Mouse (Mus musculus) brown adipose tissue, adult 24 weeks (tissue): ENCODE measurements around the gene Adcy10. TPM values are rescaled to one million over a fixed set of nuclear protein-coding genes. Genes with fewer than 3 reads are reported as not detected.
A peak's percentile ranks its signal among the peaks of the same experiment; 100 is the strongest.

Experiments
- H3K27ac ChIP-seq: fragments of 200-500 bp; replicated peaks from 2 replicates; pipeline ENCODE4 v1.5.1; 2012; ENCODE audit warnings: low read depth, mild to moderate bottlenecking, low read length
- H3K4me1 ChIP-seq: fragments of 200-500 bp; 2 replicates; pipeline ENCODE4 v1.6.1; 2012; ENCODE audit warnings: low read length, mixed read lengths; ENCODE audit not compliant: control insufficient read depth, insufficient read depth, insufficient read length
- H3K4me3 ChIP-seq: fragments of 200-500 bp; 2 replicates; pipeline ENCODE4 v1.5.1; 2012; ENCODE audit warnings: low read depth, mild to moderate bottlenecking, low read length, moderate library complexity; ENCODE audit not compliant: insufficient read depth
- polyA plus RNA-seq: library from polyadenylated mRNA; stranded (reverse); fragments of >200 nt; gene quantifications from 2 replicates; pipeline ENCODE4 v1.2.4, GENCODE M21; 2012; ENCODE audit not compliant: missing spikeins, insufficient read depth, insufficient read length

Adcy10 gene
- polyA plus RNA-seq, 1 experiment: 5.7 TPM

GRCm38 (mm10) chr1:165486108-165486507, 1.1 kb downstream of the Adcy10 start:
- H3K4me1 ChIP-seq: peaks cover 6% of the 10 kb centered on the region; the same call in 1 of the 2 replicates
- no peak overlapping the region for H3K4me3 ChIP-seq
- H3K27ac ChIP-seq: peak overlapping the region; percentile 10; the same call in 1 of the 2 replicates

- Histone ChIP-seq H3K27ac (no peak overlapping the region), H3K4me3 (no peak overlapping the region), H3K4me1 (peaks cover 3% of the 10 kb centered on the region; the same call in 1 of the 2 replicates)
These were observed 4.2 kb downstream of the Adcy10 start for GRCm38 (mm10) chr1:165489197-165489596.

- Histone ChIP-seq H3K4me3 (no peak overlapping the region), H3K4me1 (no peaks in the 10 kb centered on the region; the same call in 1 of the 2 replicates), H3K27ac (no peak overlapping the region)
These were observed 13.9 kb downstream of the Adcy10 start for GRCm38 (mm10) chr1:165498856-165499255.

- Histone ChIP-seq H3K4me1 (no peaks in the 10 kb centered on the region; the same call in 1 of the 2 replicates), H3K27ac (0 out of 2 replicates have a peak overlapping the region, but pooled peaks have one; percentile 1), H3K4me3 (no peak overlapping the region)
These were observed 18.5 kb downstream of the Adcy10 start for GRCm38 (mm10) chr1:165503307-165504024.

GRCm38 (mm10) chr1:165506303-165506702, 21.3 kb downstream of the Adcy10 start:
- no peaks in the 10 kb centered on the region; the same call in 1 of the 2 replicates for H3K4me1 ChIP-seq
- no peak overlapping the region for H3K4me3 ChIP-seq
- peak overlapping the region; percentile 32 for H3K27ac ChIP-seq

GRCm38 (mm10) chr1:165510161-165510560, 25.2 kb downstream of the Adcy10 start:
- no peak overlapping the region for H3K4me3 ChIP-seq
- no peaks in the 10 kb centered on the region for H3K4me1 ChIP-seq
- peak overlapping the region; percentile 94 for H3K27ac ChIP-seq

GRCm38 (mm10) chr1:165520716-165521115, 35.7 kb downstream of the Adcy10 start:
- Histone ChIP-seq H3K4me3 (no peak overlapping the region), H3K27ac (peak overlapping the region; percentile 86)

GRCm38 (mm10) chr1:165536079-165536675, 51.2 kb downstream of the Adcy10 start:
- Histone ChIP-seq H3K27ac (no peak overlapping the region), H3K4me3 (no peak overlapping the region), H3K4me1 (no peaks in the 10 kb centered on the region)

More at GRCm38 (mm10) chr1:165520716-165521115, 35.7 kb downstream of the Adcy10 start:
- peaks cover 5% of the 10 kb centered on the region; the same call in 1 of the 2 replicates for H3K4me1 ChIP-seq

- Histone ChIP-seq H3K27ac (no peak overlapping the region), H3K4me1 (no peaks in the 10 kb centered on the region), H3K4me3 (no peak overlapping the region)
These were observed 52.3 kb downstream of the Adcy10 start for GRCm38 (mm10) chr1:165537241-165537807.

- H3K4me1 ChIP-seq: no peaks in the 10 kb centered on the region
- no peak overlapping the region for H3K27ac ChIP-seq
- H3K4me3 ChIP-seq: no peak overlapping the region
These were observed 71.7 kb downstream of the Adcy10 start for GRCm38 (mm10) chr1:165556711-165557110.

- Histone ChIP-seq H3K4me1 (no peaks in the 10 kb centered on the region), H3K27ac (no peak overlapping the region), H3K4me3 (no peak overlapping the region)
These were observed 74.1 kb downstream of the Adcy10 start for GRCm38 (mm10) chr1:165559073-165559472.

- Histone ChIP-seq H3K4me3 (no peak overlapping the region), H3K27ac (no peak overlapping the region), H3K4me1 (no peaks in the 10 kb centered on the region)
These were observed 80.3 kb downstream of the Adcy10 start for GRCm38 (mm10) chr1:165565283-165565682.

- Histone ChIP-seq H3K27ac (no peak overlapping the region), H3K4me1 (no peaks in the 10 kb centered on the region), H3K4me3 (no peak overlapping the region)
These were observed 82.5 kb downstream of the Adcy10 start for GRCm38 (mm10) chr1:165567466-165567865.

GRCm38 (mm10) chr1:165576005-165576404, 91.0 kb downstream of the Adcy10 start:
- Histone ChIP-seq H3K27ac (no peak overlapping the region), H3K4me3 (no peak overlapping the region), H3K4me1 (no peaks in the 10 kb centered on the region)

GRCm38 (mm10) chr1:165576459-165577112, 91.6 kb downstream of the Adcy10 start:
- no peak overlapping the region for H3K27ac ChIP-seq
- no peak overlapping the region for H3K4me3 ChIP-seq
- no peaks in the 10 kb centered on the region for H3K4me1 ChIP-seq
